Mouse (Mus musculus): ENCODE results near the gene Fam229a.

GRCm38 (mm10) chr4:129456126-129456525 is 34.9 kb upstream of the Fam229a start:
- TF ChIP-seq CTCF (IDR thresholded peaks at IDR 0.05; ENCODE audit: low read depth) (no peak), EP300 (IDR thresholded peaks at IDR 0.05; ENCODE audit: low read depth) (no peak)

All from liver, embryonic 14.5 days (tissue).